Mouse (Mus musculus) heart, adult 2 months (tissue): ENCODE results near the gene Tspyl3. TPM values are rescaled to one million over a fixed set of nuclear protein-coding genes. Genes with fewer than 3 reads are reported as not detected.

ENCODE experiments used
- DNase-seq, 2 experiments: peaks; one replicate each; pipeline ENCODE4 v3.0.0; 2021
- H3K27ac ChIP-seq: fragments of 200-600 bp; 2 replicates; pipeline ENCODE4 v1.8.1; 2022
- H3K27me3 ChIP-seq: fragments of 200-500 bp; 2 replicates; pipeline ENCODE4 v1.6.1; 2012; ENCODE audit warnings: mild to moderate bottlenecking, low read length, inconsistent platforms, mixed read lengths; ENCODE audit not compliant: control insufficient read depth, insufficient read depth
- H3K36me3 ChIP-seq: fragments of 200-500 bp; 2 replicates; pipeline ENCODE4 v1.6.1; 2012; ENCODE audit warnings: low read length, inconsistent platforms; ENCODE audit not compliant: control insufficient read depth, insufficient read depth
- H3K4me1 ChIP-seq: fragments of 200-500 bp; 2 replicates; pipeline ENCODE4 v1.6.1; 2011; ENCODE audit warnings: low read length; ENCODE audit not compliant: control insufficient read depth, insufficient read depth
- H3K4me3 ChIP-seq: fragments of 200-600 bp; 2 replicates; pipeline ENCODE4 v1.8.1; 2022
- H3K79me2 ChIP-seq: fragments of 200-500 bp; replicated peaks from 2 replicates; pipeline ENCODE4 v1.6.1; 2012; ENCODE audit warnings: mild to moderate bottlenecking, inconsistent platforms, low read length, moderate library complexity, mixed read lengths; ENCODE audit not compliant: control insufficient read depth, insufficient read depth
- H3K9ac ChIP-seq: fragments of 200-500 bp; 2 replicates; pipeline ENCODE4 v1.6.1; 2012; ENCODE audit warnings: low read depth, mild to moderate bottlenecking, control low read depth, inconsistent platforms, low read length, mixed read lengths
- CTCF ChIP-seq: fragments of 200-600 bp; IDR thresholded peaks from 2 replicates; pipeline ENCODE4 v1.8.1; 2022; ENCODE audit warnings: antibody characterized with exemption, mild to moderate bottlenecking, moderate library complexity
- EP300 ChIP-seq: fragments of 200-500 bp; IDR thresholded peaks from 2 replicates; pipeline ENCODE4 v1.6.1; 2011; ENCODE audit warnings: low read depth, low read length, control low read depth; ENCODE audit not compliant: insufficient read depth
- POLR2A ChIP-seq: fragments of 200-500 bp; IDR thresholded peaks from 2 replicates; pipeline ENCODE4 v1.6.1; 2011; ENCODE audit warnings: mild to moderate bottlenecking, low read depth, low read length, control low read depth; ENCODE audit not compliant: insufficient read depth
- WGBS: fragments of 180-500 bp; shearing (Covaris S2); methylation state at CpG from one replicate; pipeline ENCODE4 v1.1.7; 2018; 5-methylcytosine and 5-hydroxymethylcytosine counted together
- intact Hi-C: fragments of 180-260 bp; cut with DNase I; formaldehyde crosslinking; loops from one replicate; pipeline ENCODE4 v1.15.1; 2025
- polyA plus RNA-seq: library from polyadenylated mRNA; depleted of rRNA; stranded (reverse); fragments of >200 nt; gene quantifications from 2 replicates; pipeline ENCODE4 v1.2.3, GENCODE M21; 2012
- total RNA-seq, 2 experiments: library from RNA; stranded (reverse); gene quantifications; 2 replicates each; pipeline ENCODE4 v1.2.3; 2021

Gene Tspyl3
- total and polyA plus RNA-seq, 3 experiments: 0.94 to 2.1 (median 1.2) TPM

DNA sequence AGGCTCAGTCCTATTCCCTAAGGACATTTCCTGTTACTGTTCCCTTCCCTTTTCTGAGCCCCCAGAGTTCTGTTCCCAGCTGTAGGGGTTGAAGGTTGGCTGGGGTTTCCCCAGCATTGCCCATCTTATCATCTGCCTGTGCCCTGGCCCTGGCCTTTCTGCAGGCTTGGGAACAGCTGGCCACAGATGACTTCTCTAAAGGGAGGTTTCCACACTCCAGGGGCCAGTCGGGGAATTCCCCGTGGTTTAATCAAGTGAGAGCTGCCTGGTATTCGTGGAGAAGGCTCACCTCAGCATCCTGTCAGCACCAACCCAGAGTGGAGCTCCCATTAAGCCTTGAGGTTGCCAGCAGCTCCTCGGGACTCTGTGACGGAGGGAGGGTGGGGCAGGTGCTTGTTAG lies 26.8 kb downstream of the Tspyl3 start:
- peak in 1 of 2 experiments; percentile 32 for DNase-seq
- H3K27me3 ChIP-seq: no peaks in the 10 kb centered on the region
- H3K4me1 ChIP-seq: no peaks in the 10 kb centered on the region; the same call in 1 of the 2 replicates
- no peak overlapping the region for H3K9ac ChIP-seq
- no peak overlapping the region for H3K4me3 ChIP-seq
- H3K79me2 ChIP-seq: no peaks in the 10 kb centered on the region
- no peaks in the 10 kb centered on the region for H3K36me3 ChIP-seq
- H3K27ac ChIP-seq: no peak overlapping the region
- intact Hi-C loops: no loop called here
- no peak for TF ChIP-seq CTCF
- no peak for TF ChIP-seq EP300
- TF ChIP-seq POLR2A: no peak
- WGBS: 22% methylated on average over 5 of the region's 5 CpGs

DNA sequence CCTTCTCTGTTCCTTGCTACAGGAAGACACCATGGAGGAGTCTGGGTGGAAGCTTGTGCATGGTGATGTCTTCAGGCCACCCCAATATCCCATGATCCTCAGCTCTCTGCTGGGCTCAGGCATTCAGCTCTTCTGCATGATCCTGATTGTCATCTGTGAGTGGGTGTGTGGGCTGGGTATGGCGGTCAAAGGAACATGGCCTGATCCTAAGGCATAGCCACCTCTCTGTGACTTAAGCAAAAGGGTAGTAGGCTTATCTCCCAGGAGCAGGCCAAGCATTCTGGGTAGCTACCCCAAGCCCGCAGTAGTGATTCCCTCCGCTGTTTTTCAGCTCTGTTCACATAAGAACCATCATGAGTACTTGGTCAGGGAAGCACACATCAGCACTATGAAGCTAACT lies 31.0 kb downstream of the Tspyl3 start:
- H3K36me3 ChIP-seq: no peaks in the 10 kb centered on the region
- no peak overlapping the region for H3K4me3 ChIP-seq
- DNase-seq: no peak
- WGBS: 91% methylated on average over 3 of the region's 3 CpGs
- no peaks in the 10 kb centered on the region; the same call in 1 of the 2 replicates for H3K4me1 ChIP-seq
- intact Hi-C loops: no loop called here
- no peak for TF ChIP-seq EP300
- TF ChIP-seq CTCF: no peak
- no peak for TF ChIP-seq POLR2A
- H3K9ac ChIP-seq: no peak overlapping the region
- no peak overlapping the region for H3K27ac ChIP-seq
- H3K27me3 ChIP-seq: no peaks in the 10 kb centered on the region
- no peaks in the 10 kb centered on the region for H3K79me2 ChIP-seq

DNA sequence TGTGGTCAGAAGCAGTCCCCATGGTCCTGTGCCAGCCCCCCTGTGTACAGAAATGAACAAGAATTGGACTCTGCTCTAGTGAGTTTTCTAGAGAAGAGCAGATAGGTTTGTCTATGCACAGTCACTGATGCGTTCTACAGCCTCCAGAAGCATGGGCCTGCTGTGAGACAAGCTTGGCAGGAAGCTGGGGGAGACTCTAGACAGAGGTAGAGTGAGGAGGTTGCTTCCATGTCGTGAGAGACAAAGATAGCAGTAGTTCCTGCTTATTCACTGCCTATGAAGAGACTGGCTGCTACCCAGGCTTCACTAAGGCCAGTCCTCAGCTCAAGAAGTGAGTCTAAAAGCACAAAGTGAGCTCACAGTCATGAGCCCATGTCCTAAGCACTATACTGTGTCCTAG lies 34.0 kb downstream of the Tspyl3 start:
- no peak for DNase-seq
- intact Hi-C loops: no loop called here

DNA sequence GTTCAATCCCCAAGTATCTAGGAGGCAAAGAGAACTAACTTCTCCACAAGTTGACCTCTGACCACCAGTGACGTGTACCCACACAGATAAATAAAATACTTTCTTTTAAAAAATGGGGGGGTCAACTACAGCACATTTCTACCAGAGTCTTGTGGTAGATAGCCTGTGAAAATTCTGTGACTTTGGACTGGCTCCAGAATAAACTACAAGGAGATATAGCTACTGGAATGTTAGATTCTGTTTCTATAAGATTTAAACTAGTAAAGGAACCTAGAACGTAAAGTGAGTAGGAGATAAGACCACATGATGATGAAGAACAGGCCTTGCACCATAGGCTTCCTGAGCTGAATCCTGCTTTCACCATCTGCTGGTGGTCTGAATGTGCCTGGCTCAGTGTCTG lies 37.4 kb downstream of the Tspyl3 start:
- H3K36me3 ChIP-seq: peaks cover 2% of the 10 kb centered on the region; the same call in 1 of the 2 replicates
- 80% methylated on average over 2 of the region's 2 CpGs for WGBS

More for the DNA sequence above, 34.0 kb downstream of the Tspyl3 start:
- Histone ChIP-seq H3K4me3 (no peak overlapping the region), H3K27me3 (no peaks in the 10 kb centered on the region), H3K79me2 (no peaks in the 10 kb centered on the region), H3K9ac (no peak overlapping the region), H3K36me3 (no peaks in the 10 kb centered on the region), H3K27ac (no peak overlapping the region), H3K4me1 (no peaks in the 10 kb centered on the region)
- TF ChIP-seq POLR2A: no peak
- no peak for TF ChIP-seq CTCF
- TF ChIP-seq EP300: no peak
- 45% methylated on average over 2 of the region's 2 CpGs for WGBS

DNA sequence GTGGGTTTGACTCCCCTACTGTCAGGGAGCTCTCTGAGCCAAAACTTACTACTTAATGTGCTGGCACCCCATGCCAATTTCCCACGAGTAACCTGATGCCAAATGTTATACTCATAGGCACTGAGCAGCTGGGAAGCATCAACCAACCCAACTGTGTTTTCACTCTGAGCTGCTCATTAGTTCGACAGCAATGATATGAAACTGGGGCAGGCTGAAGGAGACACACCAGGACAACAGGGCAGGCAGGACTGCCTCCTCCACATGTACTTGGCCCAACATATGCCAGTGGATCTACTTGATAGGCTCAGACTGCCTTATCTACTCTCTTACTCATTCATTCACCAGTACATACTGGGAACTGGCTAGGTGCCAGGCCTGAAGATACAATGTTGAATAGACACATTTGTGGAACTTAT lies 39.1 kb downstream of the Tspyl3 start:
- H3K4me3 ChIP-seq: no peak overlapping the region
- no peaks in the 10 kb centered on the region for H3K27me3 ChIP-seq
- H3K9ac ChIP-seq: no peak overlapping the region
- peaks cover 2% of the 10 kb centered on the region; the same call in 1 of the 2 replicates for H3K36me3 ChIP-seq
- no peak for TF ChIP-seq CTCF
- no peak for TF ChIP-seq EP300
- TF ChIP-seq POLR2A: no peak
- 35% methylated on average over 2 of the region's 2 CpGs for WGBS
- H3K27ac ChIP-seq: no peak overlapping the region
- H3K79me2 ChIP-seq: no peaks in the 10 kb centered on the region
- no peak for DNase-seq
- intact Hi-C loops: no loop called here
- H3K4me1 ChIP-seq: no peaks in the 10 kb centered on the region; the same call in 1 of the 2 replicates

More for the DNA sequence above, 37.4 kb downstream of the Tspyl3 start:
- Histone ChIP-seq H3K27ac (no peak overlapping the region), H3K79me2 (no peaks in the 10 kb centered on the region), H3K9ac (no peak overlapping the region), H3K27me3 (no peaks in the 10 kb centered on the region), H3K4me3 (no peak overlapping the region), H3K4me1 (no peaks in the 10 kb centered on the region; the same call in 1 of the 2 replicates)
- TF ChIP-seq POLR2A (no peak), EP300 (no peak), CTCF (no peak)
- intact Hi-C loops: no loop called here
- no peak for DNase-seq

DNA sequence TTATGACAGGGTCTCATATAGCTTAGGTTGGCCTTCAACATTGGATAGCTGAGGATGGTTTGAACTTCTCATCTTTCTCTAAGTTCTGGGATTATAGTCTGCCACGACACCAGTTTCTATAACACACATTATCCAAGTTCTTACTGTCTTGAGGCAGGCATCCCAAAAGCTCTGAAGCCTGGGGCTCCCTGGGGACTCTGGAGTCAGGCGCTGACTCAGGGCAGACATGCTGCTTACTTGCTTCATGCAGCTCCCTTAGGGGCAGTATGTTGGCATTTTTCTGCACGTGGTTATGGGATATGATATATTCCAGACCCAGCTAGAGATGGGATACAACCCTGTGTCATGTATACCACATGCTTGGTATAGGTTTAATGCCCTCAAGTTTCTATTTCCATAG lies 45.3 kb downstream of the Tspyl3 start:
- intact Hi-C loops: no loop called here
- no peak for DNase-seq
- peaks cover 2% of the 10 kb centered on the region for H3K4me1 ChIP-seq
- no peak overlapping the region for H3K4me3 ChIP-seq
- TF ChIP-seq CTCF: no peak
- no peak for TF ChIP-seq POLR2A
- TF ChIP-seq EP300: no peak
- H3K79me2 ChIP-seq: peaks cover 3% of the 10 kb centered on the region; the same call in 1 of the 2 replicates
- no peaks in the 10 kb centered on the region; the same call in 1 of the 2 replicates for H3K36me3 ChIP-seq
- no peak overlapping the region for H3K9ac ChIP-seq
- H3K27me3 ChIP-seq: no peaks in the 10 kb centered on the region
- WGBS: 69% methylated on average over 3 of the region's 3 CpGs
- H3K27ac ChIP-seq: no peak overlapping the region
